Mouse (Mus musculus) effector memory CD4-positive, alpha-beta T cell, adult 7 months (primary cell): ENCODE data around the gene Olfr731. TPM values are rescaled to one million over a fixed set of nuclear protein-coding genes. Genes with fewer than 3 reads are reported as not detected.

Source experiments
- polyA plus RNA-seq: library from polyadenylated mRNA; unstranded; fragments of 100-300 nt; shearing (Covaris generic); gene quantifications from one replicate; pipeline ENCODE4 v1.2.1, GENCODE M21; 2017

The Olfr731 gene
- not detected for polyA plus RNA-seq

DNA sequence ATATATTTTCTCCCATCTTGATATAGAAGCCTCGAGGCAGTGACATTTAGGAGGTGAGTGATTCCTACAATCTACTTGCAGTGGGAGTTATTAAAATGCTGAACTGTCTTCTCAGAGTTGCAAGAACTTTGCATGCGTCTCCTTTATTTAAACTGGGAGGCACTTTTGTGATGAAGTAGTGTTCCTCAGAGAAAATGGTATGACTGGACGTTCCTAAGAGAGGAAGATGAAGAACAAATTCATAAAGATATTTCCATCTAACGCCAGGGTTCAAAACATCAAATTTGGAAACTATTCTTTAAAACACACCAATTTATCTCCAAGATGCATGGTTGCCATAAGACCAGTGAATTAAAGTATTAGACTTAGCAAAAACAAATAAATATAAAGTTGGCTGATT lies at the start of gene Olfr731:
TSS of gene Olfr731 (minus strand) at position 101 of the 400 bp plus-strand sequence.

GRCm38 (mm10) chr14:50284106-50284505 lies 42.4 kb upstream of the Olfr731 start, which contains the start of gene Olfr732:
Gene Olfr732 (minus strand): TSS chr14:50284206.

GRCm38 (mm10) chr14:50188098-50188497 lies 53.6 kb downstream of the Olfr731 start, which contains the start of gene Olfr730:
Gene Olfr730 (minus strand): TSS chr14:50188198.

Other genes with a start within 250 kb of the Olfr731 start
- gene Olfr725, start 201.5 kb downstream of the Olfr731 start, polyA plus RNA-seq = not detected
- gene Olfr726, start 150.9 kb downstream of the Olfr731 start, polyA plus RNA-seq = not detected
- gene Olfr727, start 118.7 kb downstream of the Olfr731 start, polyA plus RNA-seq = 0.63 TPM
- 0.52 TPM for gene Olfr728, start 99.2 kb downstream of the Olfr731 start, polyA plus RNA-seq
- not detected for gene Olfr729, start 89.0 kb downstream of the Olfr731 start, polyA plus RNA-seq
- gene Olfr730, start 53.7 kb downstream of the Olfr731 start, polyA plus RNA-seq = not detected
- gene Olfr732, start 42.3 kb upstream of the Olfr731 start, polyA plus RNA-seq = not detected
- 0.15 TPM for gene Olfr733, start 59.7 kb upstream of the Olfr731 start, polyA plus RNA-seq
- not detected for gene Olfr734, start 84.9 kb upstream of the Olfr731 start, polyA plus RNA-seq
- gene Olfr735, start 107.0 kb upstream of the Olfr731 start, polyA plus RNA-seq = not detected
- not detected for gene Tlr11, start 116.0 kb upstream of the Olfr731 start, polyA plus RNA-seq
- not detected for gene Olfr736, start 139.3 kb upstream of the Olfr731 start, polyA plus RNA-seq
- not detected for gene Olfr738, start 165.7 kb upstream of the Olfr731 start, polyA plus RNA-seq
- gene Olfr739, start 176.8 kb upstream of the Olfr731 start, polyA plus RNA-seq = not detected
- gene Olfr740, start 203.7 kb upstream of the Olfr731 start, polyA plus RNA-seq = not detected
- gene Olfr741, start 230.9 kb upstream of the Olfr731 start, polyA plus RNA-seq = 0.21 TPM